Mouse (Mus musculus): ENCODE data around the gene Tstd3. TPM values are rescaled to one million over a fixed set of nuclear protein-coding genes. Genes with fewer than 3 reads are reported as not detected.

Gene Tstd3
- polyA plus RNA-seq (2016; fragmentation: Nextera tagmentation; extraction: Ambion mirVana) = 21.7 and 23.5 TPM in 2 replicates

- Histone ChIP-seq H3K36me3 (replicated peaks) (no peaks in the 10 kb centered on the region), H3K4me1 (peaks cover 6% of the 10 kb centered on the region), H3K27me3 (no peaks in the 10 kb centered on the region), H3K4me2 (peak within 1 kb of the TSS; percentile 70), H3K9ac (peak within 1 kb of the TSS; percentile 59), H3K9me3 (no peaks in the 10 kb centered on the region), H3K27ac (no peak within 1 kb of the TSS), H3K4me3 (replicated peaks) (peak within 1 kb of the TSS; percentile 59)
- peak; percentile 95 for ATAC-seq (ENCODE audit: low FRiP score)
- WGBS = 4% methylated on average over 17 of the region's 17 CpGs
Measured at GRCm38 (mm10) chr4:21766863-21767304, at the start of gene Tstd3, which contains the start of gene Usp45. TSS of gene Tstd3 (minus strand) at chr4:21767212. TSS of gene Usp45 (plus strand) at chr4:21767156.

- peak; percentile 90 for ATAC-seq (ENCODE audit: low FRiP score)
- no peak overlapping the region for H3K4me2 ChIP-seq
- no peak overlapping the region for H3K27ac ChIP-seq
- 39% methylated on average over 2 of the region's 2 CpGs for WGBS
- H3K9me3 ChIP-seq = no peaks in the 10 kb centered on the region
- no peaks in the 10 kb centered on the region for H3K4me1 ChIP-seq
- no peak overlapping the region for H3K4me3 ChIP-seq (replicated peaks)
- no peak overlapping the region for H3K9ac ChIP-seq
- peaks cover 22% of the 10 kb centered on the region for H3K36me3 ChIP-seq (replicated peaks)
- no peaks in the 10 kb centered on the region for H3K27me3 ChIP-seq
Measured at GRCm38 (mm10) chr4:21814029-21814428, 47.0 kb upstream of the Tstd3 start.

GRCm38 (mm10) chr4:21812635-21813034 lies 45.6 kb upstream of the Tstd3 start:
- H3K9ac ChIP-seq = no peak overlapping the region
- peaks cover 18% of the 10 kb centered on the region for H3K36me3 ChIP-seq (replicated peaks)
- no peak overlapping the region for H3K4me3 ChIP-seq (replicated peaks)
- no peak overlapping the region for H3K27ac ChIP-seq
- no peaks in the 10 kb centered on the region for H3K4me1 ChIP-seq
- no peaks in the 10 kb centered on the region for H3K27me3 ChIP-seq
- H3K4me2 ChIP-seq = no peak overlapping the region
- H3K9me3 ChIP-seq = no peaks in the 10 kb centered on the region
- 94% methylated on average over 6 of the region's 6 CpGs for WGBS
- ATAC-seq (ENCODE audit: low FRiP score) = no peak

GRCm38 (mm10) chr4:21810608-21811007 lies 43.6 kb upstream of the Tstd3 start:
- Histone ChIP-seq H3K4me1 (no peaks in the 10 kb centered on the region), H3K36me3 (replicated peaks) (peaks cover 18% of the 10 kb centered on the region)

GRCm38 (mm10) chr4:21807204-21807603 lies 40.2 kb upstream of the Tstd3 start:
- 73% methylated on average over 5 of the region's 5 CpGs for WGBS
- ATAC-seq (ENCODE audit: low FRiP score) = peak; percentile 23; the same call in 1 of the 2 replicates

More at GRCm38 (mm10) chr4:21810608-21811007, 43.6 kb upstream of the Tstd3 start:
- Histone ChIP-seq H3K27ac (no peak overlapping the region), H3K4me2 (no peak overlapping the region), H3K27me3 (no peaks in the 10 kb centered on the region), H3K4me3 (replicated peaks) (no peak overlapping the region), H3K9ac (no peak overlapping the region), H3K9me3 (no peaks in the 10 kb centered on the region)
- no peak for ATAC-seq (ENCODE audit: low FRiP score)
- WGBS = 92% methylated on average over 3 of the region's 3 CpGs

GRCm38 (mm10) chr4:21801620-21802019 lies 34.6 kb upstream of the Tstd3 start:
- peaks cover 43% of the 10 kb centered on the region for H3K36me3 ChIP-seq (replicated peaks)
- no peak overlapping the region for H3K27ac ChIP-seq
- ATAC-seq (ENCODE audit: low FRiP score) = no peak
- WGBS = 90% methylated on average over 2 of the region's 2 CpGs
- no peaks in the 10 kb centered on the region for H3K9me3 ChIP-seq
- no peak overlapping the region for H3K4me3 ChIP-seq (replicated peaks)
- no peaks in the 10 kb centered on the region for H3K27me3 ChIP-seq
- no peaks in the 10 kb centered on the region; the same call in 1 of the 2 replicates for H3K4me1 ChIP-seq
- H3K4me2 ChIP-seq = no peak overlapping the region
- no peak overlapping the region for H3K9ac ChIP-seq

More at GRCm38 (mm10) chr4:21807204-21807603, 40.2 kb upstream of the Tstd3 start:
- H3K4me3 ChIP-seq (replicated peaks) = no peak overlapping the region
- no peak overlapping the region for H3K27ac ChIP-seq
- H3K9me3 ChIP-seq = no peaks in the 10 kb centered on the region
- H3K9ac ChIP-seq = no peak overlapping the region
- H3K27me3 ChIP-seq = no peaks in the 10 kb centered on the region
- no peaks in the 10 kb centered on the region for H3K4me1 ChIP-seq
- peaks cover 30% of the 10 kb centered on the region for H3K36me3 ChIP-seq (replicated peaks)
- H3K4me2 ChIP-seq = no peak overlapping the region

GRCm38 (mm10) chr4:21801013-21801412 lies 34.0 kb upstream of the Tstd3 start:
- no peaks in the 10 kb centered on the region; the same call in 1 of the 2 replicates for H3K4me1 ChIP-seq
- H3K27me3 ChIP-seq = no peaks in the 10 kb centered on the region
- no peaks in the 10 kb centered on the region for H3K9me3 ChIP-seq
- 97% methylated on average over 1 of the region's 1 CpGs for WGBS
- ATAC-seq (ENCODE audit: low FRiP score) = no peak
- H3K27ac ChIP-seq = no peak overlapping the region
- peaks cover 43% of the 10 kb centered on the region for H3K36me3 ChIP-seq (replicated peaks)
- no peak overlapping the region for H3K4me2 ChIP-seq
- H3K4me3 ChIP-seq (replicated peaks) = no peak overlapping the region
- no peak overlapping the region for H3K9ac ChIP-seq

GRCm38 (mm10) chr4:21793631-21794030 lies 26.6 kb upstream of the Tstd3 start:
- Histone ChIP-seq H3K4me1 (no peaks in the 10 kb centered on the region; the same call in 1 of the 2 replicates), H3K27ac (no peak overlapping the region), H3K9me3 (0 out of 2 replicates have a peak, but pooled peaks cover 3% of the 10 kb centered on the region), H3K4me2 (no peak overlapping the region), H3K27me3 (no peaks in the 10 kb centered on the region), H3K36me3 (replicated peaks) (peaks cover 20% of the 10 kb centered on the region), H3K4me3 (replicated peaks) (no peak overlapping the region), H3K9ac (no peak overlapping the region)
- WGBS = 80% methylated on average over 3 of the region's 3 CpGs
- ATAC-seq (ENCODE audit: low FRiP score) = no peak

GRCm38 (mm10) chr4:21789836-21790235 lies 22.8 kb upstream of the Tstd3 start:
- Histone ChIP-seq H3K4me3 (replicated peaks) (no peak overlapping the region), H3K9ac (no peak overlapping the region), H3K27me3 (no peaks in the 10 kb centered on the region), H3K27ac (no peak overlapping the region), H3K36me3 (replicated peaks) (peaks cover 37% of the 10 kb centered on the region), H3K4me2 (no peak overlapping the region), H3K9me3 (0 out of 2 replicates have a peak, but pooled peaks cover 3% of the 10 kb centered on the region), H3K4me1 (no peaks in the 10 kb centered on the region)
- no peak for ATAC-seq (ENCODE audit: low FRiP score)
- WGBS = 93% methylated on average over 4 of the region's 4 CpGs

- Histone ChIP-seq H3K4me1 (no peaks in the 10 kb centered on the region), H3K9ac (no peak overlapping the region), H3K27me3 (no peaks in the 10 kb centered on the region), H3K4me2 (no peak overlapping the region), H3K4me3 (replicated peaks) (no peak overlapping the region), H3K36me3 (replicated peaks) (peaks cover 47% of the 10 kb centered on the region), H3K9me3 (0 out of 2 replicates have a peak, but pooled peaks cover 3% of the 10 kb centered on the region), H3K27ac (0 out of 2 replicates have a peak overlapping the region, but pooled peaks have one; percentile 8)
- no peak for ATAC-seq (ENCODE audit: low FRiP score)
- 80% methylated on average over 6 of the region's 6 CpGs for WGBS
Measured at GRCm38 (mm10) chr4:21788903-21789302, 21.9 kb upstream of the Tstd3 start.

GRCm38 (mm10) chr4:21786268-21786667 lies 19.3 kb upstream of the Tstd3 start:
- peaks cover 60% of the 10 kb centered on the region for H3K36me3 ChIP-seq (replicated peaks)
- no peak overlapping the region for H3K4me3 ChIP-seq (replicated peaks)
- 0 out of 2 replicates have a peak, but pooled peaks cover 2% of the 10 kb centered on the region for H3K9me3 ChIP-seq
- H3K4me2 ChIP-seq = no peak overlapping the region
- H3K27me3 ChIP-seq = no peaks in the 10 kb centered on the region
- H3K27ac ChIP-seq = no peak overlapping the region
- ATAC-seq (ENCODE audit: low FRiP score) = no peak
- H3K4me1 ChIP-seq = no peaks in the 10 kb centered on the region
- 94% methylated on average over 12 of the region's 12 CpGs for WGBS
- no peak overlapping the region for H3K9ac ChIP-seq

GRCm38 (mm10) chr4:21780816-21781726 lies 14.1 kb upstream of the Tstd3 start:
- Histone ChIP-seq H3K27ac (no peak overlapping the region), H3K4me1 (peaks cover 12% of the 10 kb centered on the region), H3K27me3 (no peaks in the 10 kb centered on the region), H3K4me3 (replicated peaks) (no peak overlapping the region), H3K4me2 (no peak overlapping the region), H3K9ac (no peak overlapping the region), H3K36me3 (replicated peaks) (peaks cover 48% of the 10 kb centered on the region), H3K9me3 (no peaks in the 10 kb centered on the region)
- ATAC-seq (ENCODE audit: low FRiP score) = no peak
- 98% methylated on average over 12 of the region's 12 CpGs for WGBS

Data from forebrain, embryonic 12.5 days (tissue).